Mouse (Mus musculus) midbrain, embryonic 10.5 days (tissue): ENCODE measurements at regions not wholly inside any gene's neighbourhood (a gene's known extent, or its start where the extent isn't known, plus 50 kb on each side); places are given as distances from the start of the nearest gene placed in this dataset.
A peak's percentile ranks its signal among the peaks of the same experiment; 100 is the strongest.
"Not testable (repeated sequence)": the region's sequence is repeated elsewhere in the genome, so short reads cannot be mapped to it uniquely, and the experiment has no call there.

Experiments
- DNase-seq: peaks from one replicate; pipeline ENCODE4 v3.0.0-alpha.2; 2017; ENCODE audit warnings: low spot score
- H3K27ac ChIP-seq: fragments of 300-500 bp; sonication (generic); replicated peaks from 2 replicates; pipeline ENCODE4 v1.5.1; 2016; ENCODE audit warnings: mild to moderate bottlenecking
- H3K27me3 ChIP-seq: fragments of 300-500 bp; sonication (generic); 2 replicates; pipeline ENCODE4 v1.6.1; 2016; ENCODE audit warnings: low read depth, mild to moderate bottlenecking; ENCODE audit not compliant: poor library complexity, severe bottlenecking
- H3K36me3 ChIP-seq: fragments of 300-500 bp; sonication (generic); 2 replicates; pipeline ENCODE4 v1.6.1; 2016; ENCODE audit warnings: mild to moderate bottlenecking, moderate library complexity
- H3K4me1 ChIP-seq: fragments of 300-500 bp; sonication (generic); 2 replicates; pipeline ENCODE4 v1.6.1; 2016
- H3K4me3 ChIP-seq: fragments of 300-500 bp; sonication (generic); 2 replicates; pipeline ENCODE4 v1.5.1; 2016; ENCODE audit warnings: mild to moderate bottlenecking, moderate library complexity
- H3K9me3 ChIP-seq: fragments of 300-500 bp; sonication (generic); replicated peaks from 2 replicates; pipeline ENCODE4 v1.6.1; 2016; ENCODE audit warnings: mild to moderate bottlenecking
- WGBS: fragments of 180-500 bp; shearing (Covaris S2); methylation state at CpG from one replicate; pipeline ENCODE4 v1.1.7; 2016; 5-methylcytosine and 5-hydroxymethylcytosine counted together

DNA sequence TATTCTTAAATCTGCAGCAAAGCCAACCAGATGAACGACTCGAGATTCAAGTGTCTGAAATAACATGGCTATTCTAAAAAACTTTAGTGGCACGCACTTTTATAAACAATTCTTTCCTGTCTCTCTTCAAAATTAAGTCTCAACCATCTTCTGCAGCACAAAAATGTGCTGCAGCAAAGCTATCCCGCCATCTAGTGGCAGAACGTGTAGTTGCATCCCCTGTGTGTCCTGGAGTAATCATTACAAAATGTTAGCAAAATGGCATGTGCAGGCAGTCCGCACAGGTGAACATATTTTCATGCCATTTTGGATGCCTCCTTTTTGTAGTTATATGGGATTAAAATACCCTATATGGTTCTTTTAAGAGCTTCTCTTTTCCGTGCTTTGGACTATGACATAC is 293.1 kb upstream of the Slc7a14 start:
- Histone ChIP-seq H3K4me3 (no peak overlapping the region), H3K36me3 (no peaks in the 10 kb centered on the region), H3K9me3 (no peaks in the 10 kb centered on the region), H3K27me3 (no peaks in the 10 kb centered on the region), H3K4me1 (no peaks in the 10 kb centered on the region), H3K27ac (no peak overlapping the region)
- peak; percentile 75 for DNase-seq
- 25% methylated on average over 7 of the region's 7 CpGs for WGBS

DNA sequence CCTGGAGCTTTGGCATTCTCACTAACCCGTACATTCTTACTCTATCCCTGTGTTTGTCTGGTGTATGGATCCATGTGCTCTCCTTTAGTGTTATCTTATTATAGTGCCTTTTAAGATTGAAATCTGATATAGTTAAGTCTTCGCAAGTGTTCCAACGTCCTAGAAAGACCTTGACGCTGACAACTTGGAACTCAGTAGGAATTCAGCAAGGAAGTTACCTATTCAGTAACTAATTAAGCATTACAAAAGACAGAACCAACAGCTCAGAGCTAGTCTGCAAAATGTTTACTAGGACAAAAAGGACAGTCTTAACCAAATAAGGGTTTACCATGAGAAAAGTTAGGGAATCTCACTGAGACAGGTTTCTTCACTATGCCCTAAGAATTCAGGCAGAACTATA is 286.4 kb upstream of the Slc7a14 start:
- 78% methylated on average over 4 of the region's 4 CpGs for WGBS
- H3K27ac ChIP-seq, DNase-seq, H3K4me1 ChIP-seq, H3K4me3 ChIP-seq, H3K27me3 ChIP-seq, H3K36me3 ChIP-seq, H3K9me3 ChIP-seq: not testable (repeated sequence)

- 63% methylated on average over 2 of the region's 2 CpGs for WGBS
- Histone ChIP-seq H3K36me3 (no peaks in the 10 kb centered on the region), H3K27me3 (no peaks in the 10 kb centered on the region), H3K4me3 (no peak overlapping the region), H3K9me3 (no peaks in the 10 kb centered on the region), H3K4me1 (no peaks in the 10 kb centered on the region), H3K27ac (no peak overlapping the region)
- no peak for DNase-seq
Observed at GRCm38 (mm10) chr3:31585971-31586370, 275.8 kb upstream of the Slc7a14 start.

- peaks cover 22% of the 10 kb centered on the region for H3K9me3 ChIP-seq
- H3K27me3 ChIP-seq, result no peaks in the 10 kb centered on the region
- 91% methylated on average over 3 of the region's 3 CpGs for WGBS
- no peaks in the 10 kb centered on the region for H3K36me3 ChIP-seq
- no peak overlapping the region for H3K4me3 ChIP-seq
- no peaks in the 10 kb centered on the region for H3K4me1 ChIP-seq
- no peak overlapping the region for H3K27ac ChIP-seq
- no peak for DNase-seq
Observed at GRCm38 (mm10) chr3:31573849-31574248, 263.7 kb upstream of the Slc7a14 start.
